Mouse (Mus musculus): Measurements from ENCODE around the gene Fastk.

- TF ChIP-seq CTCF (conservative IDR thresholded peaks at IDR 0.05; ENCODE audit: insufficient read depth, insufficient read length, low read depth, low read length) = peak; percentile 81
- no peak for TF ChIP-seq POLR2A (IDR thresholded peaks at IDR 0.05; ENCODE audit: low read depth, low read length)
Observed at GRCm38 (mm10) chr5:24393392-24393997, 51.6 kb downstream of the Fastk start, which contains the start of gene Abcb8.

All from kidney, adult 2 months (tissue).